Mouse (Mus musculus): ENCODE measurements around the gene Gjb6.

- no peak for TF ChIP-seq CTCF (IDR thresholded peaks at IDR 0.05; ENCODE audit: extremely low read depth, insufficient read length, insufficient replicate concordance, low read depth, low read length)
- TF ChIP-seq POLR2A (IDR thresholded peaks at IDR 0.05; ENCODE audit: low read depth, low read length) = no peak
Observed at GRCm38 (mm10) chr14:57154916-57155315, 21.5 kb upstream of the Gjb6 start.
